Mouse (Mus musculus) midbrain, embryonic 14.5 days (tissue): ENCODE data around the gene Gpd2. TPM values are rescaled to one million over a fixed set of nuclear protein-coding genes. Genes with fewer than 3 reads are reported as not detected.

Source experiments
- ATAC-seq: fragments of 200-750 bp; cut with Nextera tagmentation; 2 replicates; pipeline ENCODE4 v1.8.0; 2017; ENCODE audit warnings: moderate number of reproducible peaks, moderate library complexity; ENCODE audit not compliant: low FRiP score, low TSS enrichment
- DNase-seq: peaks from one replicate; pipeline ENCODE4 v3.0.0-alpha.2; 2015
- H3K27ac ChIP-seq: fragments of 300-500 bp; sonication (generic); replicated peaks from 2 replicates; pipeline ENCODE4 v1.5.1; 2014; ENCODE audit warnings: mild to moderate bottlenecking, low read depth, low read length, moderate library complexity
- H3K27me3 ChIP-seq: fragments of 300-500 bp; sonication (generic); 2 replicates; pipeline ENCODE4 v1.6.1; 2014; ENCODE audit warnings: low read length, control low read depth, mixed read lengths; ENCODE audit not compliant: control insufficient read depth, insufficient read depth
- H3K36me3 ChIP-seq: fragments of 300-500 bp; sonication (generic); 2 replicates; pipeline ENCODE4 v1.6.1; 2014; ENCODE audit warnings: low read length, control low read depth; ENCODE audit not compliant: control insufficient read depth, insufficient read depth
- H3K4me1 ChIP-seq: fragments of 300-500 bp; sonication (generic); 2 replicates; pipeline ENCODE4 v1.6.1; 2014; ENCODE audit warnings: mild to moderate bottlenecking, antibody characterized with exemption, low read length, control low read depth; ENCODE audit not compliant: control insufficient read depth, insufficient read depth
- H3K4me2 ChIP-seq: fragments of 300-500 bp; sonication (generic); 2 replicates; pipeline ENCODE4 v1.6.1; 2014; ENCODE audit warnings: mild to moderate bottlenecking, low read length, moderate library complexity
- H3K4me3 ChIP-seq: fragments of 300-500 bp; sonication (generic); replicated peaks from 2 replicates; pipeline ENCODE4 v1.5.1; 2014; ENCODE audit warnings: low read depth, low read length
- H3K9ac ChIP-seq: fragments of 300-500 bp; sonication (generic); replicated peaks from 2 replicates; pipeline ENCODE4 v1.6.1; 2014; ENCODE audit warnings: mild to moderate bottlenecking, low read length, moderate library complexity
- H3K9me3 ChIP-seq: fragments of 300-500 bp; sonication (generic); 2 replicates; pipeline ENCODE4 v1.6.1; 2016; ENCODE audit warnings: low read length, control low read depth, mixed read lengths; ENCODE audit not compliant: control insufficient read depth
- WGBS: fragments of 180-500 bp; shearing (Covaris S2); extraction: QIAGEN DNeasy Blood & Tissue Kit; methylation state at CpG from one replicate; pipeline ENCODE4 v1.1.7; 2014; 5-methylcytosine and 5-hydroxymethylcytosine counted together
- polyA plus RNA-seq: library from polyadenylated mRNA; unstranded; fragments of >200 nt; fragmentation: Nextera tagmentation; extraction: Ambion mirVana; gene quantifications from 2 replicates; pipeline ENCODE4 v1.2.1, GENCODE M21; 2014

Gene Gpd2
- polyA plus RNA-seq, 1 experiment from 2014 or later: 13.7 TPM

DNA sequence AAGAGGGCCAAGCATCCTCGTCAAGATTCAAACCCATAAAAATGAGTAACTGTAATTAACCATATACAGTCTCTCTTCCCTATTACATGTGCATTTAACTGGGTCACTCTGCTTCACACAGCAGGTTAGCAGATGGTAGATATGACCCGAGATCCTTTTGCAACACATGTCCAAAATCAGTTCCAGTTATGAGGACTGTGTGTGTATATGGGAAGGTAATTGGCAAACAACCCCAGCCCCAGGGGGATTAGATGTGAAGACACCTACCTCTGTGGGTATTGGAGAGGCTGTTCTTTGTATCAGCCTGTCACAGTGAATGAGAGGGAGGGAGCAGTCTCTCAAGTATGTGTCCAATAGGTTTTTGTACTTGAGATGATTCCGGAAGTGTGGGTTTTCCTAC is 18.4 kb downstream of the Gpd2 start:
- Histone ChIP-seq H3K4me2 (no peak overlapping the region), H3K9me3 (no peaks in the 10 kb centered on the region), H3K4me3 (no peak overlapping the region), H3K27ac (no peak overlapping the region), H3K36me3 (no peaks in the 10 kb centered on the region), H3K4me1 (0 out of 2 replicates have a peak, but pooled peaks cover 3% of the 10 kb centered on the region), H3K9ac (no peak overlapping the region), H3K27me3 (no peaks in the 10 kb centered on the region)
- ATAC-seq: no peak
- WGBS: 53% methylated on average over 3 of the region's 3 CpGs
- DNase-seq: no peak

DNA sequence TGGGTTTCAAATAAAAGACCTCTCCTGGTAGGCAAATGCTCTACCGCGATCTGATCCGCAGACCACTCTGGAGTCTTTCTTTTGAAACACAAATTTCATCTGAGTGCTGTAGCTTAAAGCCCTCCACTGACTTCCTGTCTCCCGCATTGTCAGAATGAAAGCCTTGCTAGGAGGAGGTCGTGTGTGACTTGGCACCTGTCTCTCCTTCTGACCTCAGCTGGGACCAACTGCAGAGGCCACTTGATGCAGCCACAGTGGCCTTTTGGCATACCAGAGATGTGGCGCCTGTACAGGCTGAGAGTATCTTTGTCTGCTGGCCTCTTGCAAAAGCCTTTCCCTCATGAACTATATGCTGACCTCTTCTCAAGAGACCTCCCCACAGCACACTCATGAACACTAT is 19.0 kb downstream of the Gpd2 start:
- no peak for ATAC-seq
- DNase-seq: no peak
- Histone ChIP-seq H3K4me1 (0 out of 2 replicates have a peak, but pooled peaks cover 3% of the 10 kb centered on the region), H3K36me3 (no peaks in the 10 kb centered on the region), H3K9ac (no peak overlapping the region), H3K4me3 (no peak overlapping the region), H3K27ac (no peak overlapping the region), H3K27me3 (0 out of 2 replicates have a peak, but pooled peaks cover 4% of the 10 kb centered on the region), H3K4me2 (no peak overlapping the region), H3K9me3 (no peaks in the 10 kb centered on the region)
- WGBS: 11% methylated on average over 6 of the region's 6 CpGs

DNA sequence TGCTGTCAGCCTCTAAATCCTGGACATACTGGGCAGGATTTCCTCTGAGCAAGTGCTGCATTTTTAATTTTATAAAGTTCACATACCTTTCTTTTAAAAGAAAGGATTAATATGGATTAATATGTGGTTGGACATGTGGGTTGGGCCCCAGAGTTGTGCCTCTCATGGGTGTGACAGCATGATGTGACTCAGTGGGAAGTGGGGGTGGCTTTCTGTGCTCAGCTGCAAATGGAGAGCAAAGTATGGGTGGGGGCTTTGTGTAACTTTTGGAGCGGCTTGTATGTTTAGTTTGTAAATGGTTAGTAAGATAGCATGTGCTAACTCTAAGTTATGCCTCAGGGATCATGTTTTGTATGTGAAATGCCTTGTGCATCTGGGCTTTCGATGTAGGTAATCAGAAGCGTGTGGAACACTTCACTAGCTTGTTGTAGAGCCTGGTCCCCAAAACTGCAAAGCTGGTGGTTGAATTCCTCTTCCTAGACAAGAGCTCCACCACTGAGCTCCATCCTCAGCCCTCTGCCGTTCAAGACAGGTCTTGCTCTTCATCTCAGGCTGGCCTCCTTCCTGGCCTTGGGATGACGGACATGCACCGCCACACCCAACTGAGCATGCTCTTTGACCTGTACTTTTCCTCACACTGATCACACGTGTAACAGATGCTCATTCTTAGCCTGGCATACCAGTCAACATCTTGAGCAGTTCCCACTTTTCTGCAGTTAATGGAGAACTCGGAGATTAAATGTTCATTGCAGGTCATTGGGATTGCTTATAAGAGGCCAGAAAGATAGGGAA is 24.0 kb downstream of the Gpd2 start:
- DNase-seq: no peak
- Histone ChIP-seq H3K9me3 (no peaks in the 10 kb centered on the region), H3K36me3 (no peaks in the 10 kb centered on the region), H3K9ac (no peak overlapping the region), H3K27me3 (peaks cover 7% of the 10 kb centered on the region), H3K4me3 (no peak overlapping the region), H3K4me2 (no peak overlapping the region), H3K4me1 (0 out of 2 replicates have a peak, but pooled peaks cover 2% of the 10 kb centered on the region), H3K27ac (no peak overlapping the region)
- no peak for ATAC-seq
- 89% methylated on average over 8 of the region's 8 CpGs for WGBS

DNA sequence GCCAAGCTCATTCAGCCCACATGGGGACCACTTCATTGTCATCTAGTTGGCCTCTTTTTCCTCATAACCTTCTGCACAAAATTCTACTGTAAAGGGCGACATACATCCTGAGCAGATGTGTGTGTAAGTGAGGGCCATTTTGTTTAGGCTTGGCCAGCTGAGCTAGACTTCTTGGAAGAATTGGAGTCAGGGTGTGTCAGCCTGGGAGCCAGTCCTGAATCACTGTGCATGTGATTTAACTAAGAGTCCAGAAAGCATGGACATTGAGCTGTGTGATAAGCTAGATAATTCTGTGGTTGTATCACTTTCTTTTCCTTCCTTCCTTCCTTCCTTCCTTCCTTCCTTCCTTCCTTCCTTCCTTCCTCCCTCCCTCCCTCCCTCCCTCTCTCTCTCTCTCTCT is 26.0 kb downstream of the Gpd2 start:
- H3K27ac ChIP-seq: no peak overlapping the region
- no peak overlapping the region for H3K4me2 ChIP-seq
- no peaks in the 10 kb centered on the region for H3K4me1 ChIP-seq
- WGBS: 95% methylated on average over 1 of the region's 1 CpGs
- ATAC-seq (no peak), DNase-seq (no peak)
- no peaks in the 10 kb centered on the region for H3K36me3 ChIP-seq
- H3K9ac ChIP-seq: no peak overlapping the region
- H3K9me3 ChIP-seq: no peaks in the 10 kb centered on the region
- no peak overlapping the region for H3K4me3 ChIP-seq
- H3K27me3 ChIP-seq: peaks cover 7% of the 10 kb centered on the region

DNA sequence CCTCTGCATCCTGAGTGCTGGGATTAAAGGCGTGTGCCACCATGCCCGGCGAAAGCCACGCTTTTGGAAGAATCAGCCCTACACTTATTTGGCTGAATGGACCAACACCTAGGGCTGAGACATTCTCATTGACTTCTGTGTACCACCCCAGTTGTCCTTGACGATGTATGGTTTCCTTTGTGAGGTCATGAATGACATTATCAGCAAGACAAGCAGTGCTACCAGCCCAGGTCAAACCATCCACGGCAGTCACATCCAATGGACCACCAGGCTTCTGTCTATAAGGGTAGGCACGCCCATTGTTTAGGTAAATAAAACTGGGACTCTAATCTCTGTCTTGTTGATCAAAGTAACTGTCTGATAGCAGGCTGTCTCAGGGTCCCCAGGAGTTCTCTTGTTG is 27.5 kb downstream of the Gpd2 start:
- no peaks in the 10 kb centered on the region for H3K4me1 ChIP-seq
- no peaks in the 10 kb centered on the region for H3K36me3 ChIP-seq
- no peaks in the 10 kb centered on the region for H3K9me3 ChIP-seq
- 89% methylated on average over 7 of the region's 7 CpGs for WGBS
- H3K27ac ChIP-seq: no peak overlapping the region
- no peak overlapping the region for H3K4me3 ChIP-seq
- ATAC-seq (no peak), DNase-seq (no peak)
- H3K9ac ChIP-seq: no peak overlapping the region
- peaks cover 11% of the 10 kb centered on the region for H3K27me3 ChIP-seq
- no peak overlapping the region for H3K4me2 ChIP-seq

DNA sequence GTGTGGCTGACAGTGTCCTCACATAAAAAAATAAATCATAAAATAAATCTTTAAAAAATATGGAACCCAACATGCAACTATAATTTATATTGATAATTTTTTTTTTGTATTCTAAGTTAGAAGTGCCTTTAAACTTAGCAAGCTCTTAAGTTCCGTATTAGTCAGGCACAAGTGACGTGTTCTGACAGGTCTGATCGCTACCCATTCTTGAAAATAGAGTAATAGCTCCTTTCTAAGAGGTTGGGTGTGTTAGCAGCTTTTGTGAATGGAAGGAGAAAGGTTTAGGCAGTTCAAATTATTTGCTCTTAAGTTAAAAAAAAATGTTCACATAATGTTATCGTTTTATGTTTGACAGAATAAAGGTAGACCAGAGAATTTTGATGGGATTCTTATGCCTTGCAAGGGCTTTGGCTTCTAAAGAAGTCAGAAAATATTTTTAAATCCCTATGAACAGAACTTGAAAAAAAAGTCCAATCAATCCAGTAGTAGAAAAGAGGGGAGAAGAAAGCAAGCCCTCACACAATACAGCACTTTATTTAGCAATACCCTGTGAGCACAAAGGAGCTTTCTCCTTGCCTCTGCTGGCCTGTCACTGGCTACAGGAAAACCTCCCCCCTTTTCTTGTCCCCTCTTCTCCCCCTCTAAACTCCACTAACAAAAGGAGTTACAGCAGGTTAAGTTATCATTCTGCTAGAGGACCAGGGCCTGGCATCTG is 29.4 kb downstream of the Gpd2 start:
- Histone ChIP-seq H3K27me3 (peaks cover 7% of the 10 kb centered on the region), H3K4me2 (no peak overlapping the region), H3K27ac (no peak overlapping the region), H3K4me1 (no peaks in the 10 kb centered on the region), H3K4me3 (no peak overlapping the region), H3K9me3 (no peaks in the 10 kb centered on the region), H3K9ac (no peak overlapping the region), H3K36me3 (no peaks in the 10 kb centered on the region)
- DNase-seq (no peak), ATAC-seq (peak; percentile 58; the same call in 1 of the 2 replicates)
- WGBS: 19% methylated on average over 4 of the region's 4 CpGs

DNA sequence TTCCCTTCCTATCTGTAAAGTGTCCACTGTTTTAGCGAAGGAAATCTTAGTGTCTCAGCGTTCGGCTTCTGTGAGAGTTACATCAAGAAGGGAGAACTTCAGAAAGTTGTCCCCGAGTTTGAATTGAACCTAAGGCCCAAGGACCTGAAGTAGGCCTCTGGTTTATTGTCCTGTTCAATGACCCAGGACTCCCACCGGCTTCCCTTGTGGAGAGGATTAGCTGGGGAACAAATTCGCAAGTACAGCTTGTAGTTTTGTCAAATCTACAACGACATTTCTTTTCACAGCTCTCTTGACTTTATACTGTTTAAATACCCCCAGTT is 29.9 kb downstream of the Gpd2 start:
- Histone ChIP-seq H3K9me3 (no peaks in the 10 kb centered on the region), H3K4me2 (no peak overlapping the region), H3K4me3 (no peak overlapping the region), H3K36me3 (no peaks in the 10 kb centered on the region), H3K27me3 (peaks cover 7% of the 10 kb centered on the region), H3K4me1 (no peaks in the 10 kb centered on the region), H3K27ac (no peak overlapping the region), H3K9ac (no peak overlapping the region)
- ATAC-seq (no peak), DNase-seq (peak; percentile 36)
- WGBS: 4% methylated on average over 7 of the region's 7 CpGs

DNA sequence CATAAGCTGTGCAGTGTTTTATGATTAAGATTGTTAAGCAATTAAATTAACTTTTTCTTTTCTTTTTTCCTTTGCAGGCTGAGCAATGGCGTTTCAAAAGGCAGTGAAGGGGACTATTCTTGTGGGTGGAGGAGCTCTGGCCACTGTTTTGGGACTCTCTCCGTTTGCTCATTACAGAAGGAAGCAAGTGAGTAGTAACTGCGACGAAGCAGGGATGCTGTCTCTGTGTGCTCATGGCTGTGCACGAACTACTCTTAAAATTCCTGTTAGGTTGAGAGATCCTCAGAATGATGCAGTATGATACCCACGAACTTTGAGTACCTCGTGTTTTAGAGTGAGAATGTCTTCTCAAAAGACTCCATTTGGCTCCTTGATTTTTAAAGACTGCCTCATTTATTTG is 30.5 kb downstream of the Gpd2 start:
- 19% methylated on average over 7 of the region's 7 CpGs for WGBS
- H3K4me3 ChIP-seq: no peak overlapping the region
- no peak overlapping the region for H3K27ac ChIP-seq
- H3K9me3 ChIP-seq: no peaks in the 10 kb centered on the region
- no peak overlapping the region for H3K9ac ChIP-seq
- H3K36me3 ChIP-seq: no peaks in the 10 kb centered on the region
- no peak overlapping the region for H3K4me2 ChIP-seq
- DNase-seq (no peak), ATAC-seq (no peak)
- H3K27me3 ChIP-seq: peaks cover 7% of the 10 kb centered on the region
- H3K4me1 ChIP-seq: no peaks in the 10 kb centered on the region

DNA sequence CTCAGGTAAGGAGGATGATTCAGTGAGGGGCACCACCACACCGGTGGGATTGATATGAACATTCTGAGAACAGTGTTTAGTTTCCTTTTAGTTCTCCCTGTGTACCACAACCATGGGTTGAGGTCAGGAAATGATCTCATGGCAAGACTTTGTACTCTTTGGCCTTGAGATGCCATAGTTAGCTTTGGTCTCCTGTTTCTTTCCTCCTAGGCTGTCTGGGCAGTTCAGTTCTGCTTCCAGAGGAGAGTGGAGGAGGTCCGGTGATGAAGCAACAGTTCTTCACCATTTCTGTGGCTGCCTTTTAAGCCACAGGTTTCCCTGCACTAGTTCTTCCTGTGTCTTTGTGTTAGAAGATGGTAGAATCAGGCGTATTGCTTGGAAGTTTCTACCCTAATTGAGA is 31.4 kb downstream of the Gpd2 start:
- DNase-seq: no peak
- no peak overlapping the region for H3K27ac ChIP-seq
- H3K9me3 ChIP-seq: no peaks in the 10 kb centered on the region
- no peaks in the 10 kb centered on the region for H3K4me1 ChIP-seq
- H3K4me2 ChIP-seq: no peak overlapping the region
- no peak overlapping the region for H3K9ac ChIP-seq
- WGBS: 93% methylated on average over 3 of the region's 3 CpGs
- no peaks in the 10 kb centered on the region for H3K36me3 ChIP-seq
- peaks cover 7% of the 10 kb centered on the region for H3K27me3 ChIP-seq
- ATAC-seq: no peak
- no peak overlapping the region for H3K4me3 ChIP-seq
